Mouse (Mus musculus) testis, adult 2 months (tissue): ENCODE results near the gene Sema5a.

Source experiments
- CTCF ChIP-seq: fragments of 200-500 bp; IDR thresholded peaks from 2 replicates; pipeline ENCODE4 v1.5.1; 2012; ENCODE audit warnings: low read depth, mild to moderate bottlenecking, inconsistent platforms, low read length, moderate library complexity; ENCODE audit not compliant: control insufficient read depth, insufficient read depth, insufficient replicate concordance
- POLR2A ChIP-seq: fragments of 200-500 bp; IDR thresholded peaks from 2 replicates; pipeline ENCODE4 v1.6.1; 2012; ENCODE audit warnings: low read depth, mild to moderate bottlenecking, inconsistent platforms, low read length, moderate library complexity; ENCODE audit not compliant: control insufficient read depth

DNA sequence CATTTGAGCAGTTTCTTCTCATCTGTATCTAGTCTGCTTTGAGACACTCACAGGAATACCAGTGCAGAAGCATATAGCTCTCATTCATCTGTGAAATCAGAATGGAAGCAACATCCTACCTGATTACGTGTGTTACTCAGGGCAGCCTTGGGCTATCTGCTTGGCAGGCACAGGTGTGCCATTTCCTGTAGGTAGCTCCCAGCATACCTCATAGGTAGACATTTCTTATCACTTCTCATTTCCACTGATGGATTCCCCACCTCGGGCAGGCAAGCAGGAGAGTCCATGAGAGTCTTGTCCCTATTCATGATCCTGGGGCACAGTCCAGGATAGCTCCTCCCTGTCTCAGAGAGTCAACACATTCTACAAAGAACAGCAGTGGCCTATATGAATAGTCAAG, 381.4 kb downstream of the Sema5a start:
- TF ChIP-seq CTCF (no peak), POLR2A (no peak)
